Mouse (Mus musculus) CH12.LX (cell line): ENCODE measurements around the gene Sfxn5. TPM values are rescaled to one million over a fixed set of nuclear protein-coding genes. Genes with fewer than 3 reads are reported as not detected.

Experiments used
- DNase-seq: peaks from one replicate; pipeline ENCODE4 v3.0.0-alpha.2; 2013; ENCODE audit errors: extremely low read depth
- H3K27ac ChIP-seq: 2 replicates; pipeline ENCODE4 v1.5.1; 2012; ENCODE audit warnings: low read depth, mild to moderate bottlenecking, control low read depth, moderate library complexity; ENCODE audit not compliant: insufficient read depth
- H3K27me3 ChIP-seq: replicated peaks from 2 replicates; pipeline ENCODE3; 2012; ENCODE audit warnings: inconsistent platforms
- H3K36me3 ChIP-seq, 2 experiments: replicated peaks in 1 of 2; 2 replicates each; pipeline versions ENCODE3 to v1.6.1; 2012; ENCODE audit warnings: inconsistent platforms in 1 of 2, low read length in 1 of 2, mild to moderate bottlenecking in 1 of 2, mixed read lengths in 1 of 2, moderate library complexity in 1 of 2; ENCODE audit not compliant: control insufficient read depth in 1 of 2, insufficient read depth in 1 of 2
- H3K4me1 ChIP-seq, 2 experiments: 2 replicates each; pipeline ENCODE4 v1.6.1; 2012; ENCODE audit warnings: inconsistent platforms in 1 of 2, moderate library complexity in 1 of 2; ENCODE audit not compliant: insufficient read depth in 2 of 2, control insufficient read depth in 1 of 2
- H3K4me2 ChIP-seq: 2 replicates; pipeline ENCODE4 v1.6.1; 2012; ENCODE audit warnings: low read depth, mild to moderate bottlenecking, control low read depth; ENCODE audit not compliant: poor library complexity, insufficient read depth, severe bottlenecking
- H3K4me3 ChIP-seq, 3 experiments: fragments of 150-350 bp in 1 of 3; sonication (generic) in 1 of 3; replicated peaks in 1 of 3; 2 replicates each; pipeline versions ENCODE3 to v1.5.1; 2011 to 2012; ENCODE audit warnings: low read depth in 2 of 3, low read length in 2 of 3, mild to moderate bottlenecking in 2 of 3, moderate library complexity in 2 of 3, control low read depth in 1 of 3, improper control_type of control experiment in 1 of 3, inconsistent platforms in 1 of 3, mixed read lengths in 1 of 3; ENCODE audit not compliant: poor library complexity in 1 of 3
- H3K79me2 ChIP-seq: replicated peaks from 2 replicates; pipeline ENCODE4 v1.6.1; 2012; ENCODE audit warnings: mild to moderate bottlenecking, moderate library complexity; ENCODE audit not compliant: control insufficient read depth, poor library complexity, insufficient read depth, severe bottlenecking; ENCODE audit errors: extremely low read depth
- H3K9ac ChIP-seq: 2 replicates; pipeline ENCODE4 v1.6.1; 2012; ENCODE audit warnings: low read depth, mild to moderate bottlenecking, control low read depth, moderate library complexity; ENCODE audit not compliant: insufficient read depth
- H3K9me3 ChIP-seq: replicated peaks from 2 replicates; pipeline ENCODE3; 2012; ENCODE audit warnings: low read length, inconsistent platforms, mixed read lengths
- BHLHE40 ChIP-seq: IDR thresholded peaks from 2 replicates; pipeline ENCODE4 v1.6.1; 2011; ENCODE audit warnings: mild to moderate bottlenecking, low read depth, low read length, improper control_type of control experiment
- CHD1 ChIP-seq: IDR thresholded peaks from 2 replicates; pipeline ENCODE4 v1.6.1; 2012; ENCODE audit warnings: low read depth, low read length, improper control_type of control experiment, inconsistent platforms
- ETS1 ChIP-seq: conservative IDR thresholded peaks from 2 replicates; pipeline ENCODE4 v1.6.1; 2012; ENCODE audit warnings: low read depth, mild to moderate bottlenecking, inconsistent platforms, low read length, improper control_type of control experiment, moderate library complexity
- JUND ChIP-seq: conservative IDR thresholded peaks from 2 replicates; pipeline ENCODE4 v1.6.1; 2011; ENCODE audit warnings: low read depth, low read length, improper control_type of control experiment
- KAT2A ChIP-seq: IDR thresholded peaks from 2 replicates; pipeline ENCODE4 v1.6.1; 2012; ENCODE audit warnings: low read length, improper control_type of control experiment, inconsistent platforms; ENCODE audit not compliant: insufficient replicate concordance
- MEF2A ChIP-seq: IDR thresholded peaks from 2 replicates; pipeline ENCODE4 v1.6.1; 2014; ENCODE audit warnings: low read depth, mild to moderate bottlenecking, inconsistent platforms, low read length, improper control_type of control experiment, borderline replicate concordance
- MXI1 ChIP-seq: IDR thresholded peaks from 2 replicates; pipeline ENCODE4 v1.6.1; 2011; ENCODE audit warnings: mild to moderate bottlenecking, low read depth, low read length, improper control_type of control experiment
- MYC ChIP-seq: IDR thresholded peaks from 2 replicates; pipeline ENCODE4 v1.6.1; 2011; ENCODE audit warnings: low read depth, mild to moderate bottlenecking, improper control_type of control experiment, low read length
- NRF1 ChIP-seq: IDR thresholded peaks from 2 replicates; pipeline ENCODE4 v1.6.1; 2014; ENCODE audit warnings: low read depth, mild to moderate bottlenecking, inconsistent platforms, low read length, improper control_type of control experiment, moderate library complexity
- POLR2AphosphoS2 ChIP-seq: IDR thresholded peaks from 2 replicates; pipeline ENCODE4 v1.6.1; 2011; ENCODE audit warnings: low read depth, low read length, improper control_type of control experiment
- RAD21 ChIP-seq: IDR thresholded peaks from 2 replicates; pipeline ENCODE4 v1.6.1; 2011; ENCODE audit warnings: low read depth, mild to moderate bottlenecking, low read length, improper control_type of control experiment, moderate library complexity
- RCOR1 ChIP-seq: conservative IDR thresholded peaks from 2 replicates; pipeline ENCODE4 v1.6.1; 2012; ENCODE audit warnings: low read depth, mild to moderate bottlenecking, inconsistent platforms, low read length, improper control_type of control experiment
- TBP ChIP-seq: conservative IDR thresholded peaks from 2 replicates; pipeline ENCODE4 v1.6.1; 2011; ENCODE audit warnings: low read depth, low read length, improper control_type of control experiment
- TCF12 ChIP-seq: IDR thresholded peaks from 2 replicates; pipeline ENCODE4 v1.6.1; 2014; ENCODE audit warnings: low read depth, mild to moderate bottlenecking, inconsistent platforms, low read length, improper control_type of control experiment
- USF2 ChIP-seq: conservative IDR thresholded peaks from 2 replicates; pipeline ENCODE4 v1.6.1; 2011; ENCODE audit warnings: low read depth, low read length, improper control_type of control experiment
- ZKSCAN1 ChIP-seq: IDR thresholded peaks from 2 replicates; pipeline ENCODE4 v1.6.1; 2012; ENCODE audit warnings: low read depth, inconsistent platforms, low read length, improper control_type of control experiment, borderline replicate concordance
- ZMIZ1 ChIP-seq: IDR thresholded peaks from 2 replicates; pipeline ENCODE4 v1.6.1; 2012; ENCODE audit warnings: low read depth, mild to moderate bottlenecking, inconsistent platforms, low read length, improper control_type of control experiment
- dilution Hi-C: fragments of 300-500 bp; cut with MboI; formaldehyde crosslinking; loops from 2 replicates; pipeline ENCODE4 v1.14.3; 2020; ENCODE audit warnings: low sequenced_read_pairs; ENCODE audit not compliant: extremely low pct_unique_long_range_greater_than_20kb, extremely low pct_ligation_motif_present
- in situ Hi-C: fragments of 300-500 bp; cut with MboI; formaldehyde crosslinking; loops from 3 replicates; pipeline ENCODE4 v1.14.3; 2019; ENCODE audit warnings: low sequenced_read_pairs, low pct_ligation_motif_present, low pct_unique_long_range_greater_than_20kb, mixed read lengths
- polyA plus RNA-seq: library from polyadenylated mRNA; unstranded; fragments of >175 nt; gene quantifications from 2 replicates; pipeline ENCODE4 v1.2.1, GENCODE M21; 2012; ENCODE audit warnings: low read depth; ENCODE audit not compliant: insufficient read length
- total RNA-seq, 2 experiments: library from RNA; depleted of rRNA; stranded (reverse); fragments of 300-350 nt in 1 of 2; fragments of >200 nt in 1 of 2; gene quantifications; 2 replicates each; pipeline ENCODE4 v1.2.3; 2012 to 2014

Gene Sfxn5
- total and polyA plus RNA-seq, 3 experiments = 0.55 to 0.93 (median 0.66) TPM

DNA sequence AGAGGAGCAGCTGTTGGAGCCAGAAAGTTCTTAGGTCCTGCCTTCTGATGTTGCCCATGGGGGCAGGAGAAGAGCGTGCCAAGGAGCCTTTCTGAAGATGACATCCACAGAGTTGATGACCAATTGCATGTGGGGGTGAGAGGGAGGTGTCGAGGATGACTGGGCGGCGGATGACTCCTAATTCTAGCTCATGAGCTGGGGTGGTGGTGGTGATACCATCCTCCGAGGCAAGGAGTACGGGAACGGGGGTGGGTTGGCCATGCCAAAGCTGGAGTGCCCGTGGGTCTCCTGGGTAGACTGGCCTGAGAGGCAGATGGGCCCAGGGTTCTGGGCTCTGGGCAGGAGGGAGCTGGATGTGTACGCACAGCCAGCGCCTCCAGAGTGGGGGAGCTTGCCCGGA is 113.5 kb downstream of the Sfxn5 start:
- Histone ChIP-seq H3K79me2 (no peaks in the 10 kb centered on the region), H3K4me1 (peaks cover 0 to 10% of the 10 kb centered on the region in 2 experiments; a peak in 2 of 4 replicates), H3K36me3 (no peaks in the 10 kb centered on the region), H3K27ac (no peak overlapping the region), H3K9ac (no peak overlapping the region), H3K9me3 (no peaks in the 10 kb centered on the region), H3K4me3 (no peak overlapping the region), H3K4me2 (no peak overlapping the region), H3K27me3 (peaks cover 3% of the 10 kb centered on the region)
- dilution Hi-C loops = no loop called here
- no peak for TF ChIP-seq ZKSCAN1
- no peak for TF ChIP-seq ZMIZ1
- no peak for TF ChIP-seq MYC
- no peak for TF ChIP-seq CHD1
- TF ChIP-seq JUND = no peak
- TF ChIP-seq USF2 = no peak
- no peak for TF ChIP-seq TBP
- TF ChIP-seq ETS1 = no peak
- DNase-seq = no peak
- in situ Hi-C loops = no loop called here

- Histone ChIP-seq H3K4me2 (no peak overlapping the region), H3K9me3 (no peaks in the 10 kb centered on the region), H3K27ac (no peak overlapping the region), H3K9ac (no peak overlapping the region), H3K4me3 (no peak overlapping the region), H3K79me2 (no peaks in the 10 kb centered on the region), H3K27me3 (peaks cover 5% of the 10 kb centered on the region), H3K4me1 (peaks cover 0 to 4% of the 10 kb centered on the region in 2 experiments; a peak in 2 of 4 replicates), H3K36me3 (no peaks in the 10 kb centered on the region)
- no peak for TF ChIP-seq NRF1
- TF ChIP-seq RCOR1 = no peak
- no peak for TF ChIP-seq MXI1
- no peak for TF ChIP-seq ZMIZ1
- dilution Hi-C loops (no loop called here), in situ Hi-C loops (no loop called here)
- DNase-seq = no peak
These were observed 114.4 kb downstream of the Sfxn5 start for GRCm38 (mm10) chr6:85218684-85219445.

GRCm38 (mm10) chr6:85218251-85218650 is 115.0 kb downstream of the Sfxn5 start:
- peaks cover 8% of the 10 kb centered on the region for H3K27me3 ChIP-seq
- no peaks in the 10 kb centered on the region for H3K79me2 ChIP-seq
- no peaks in the 10 kb centered on the region for H3K4me1 ChIP-seq
- dilution Hi-C loops (no loop called here), in situ Hi-C loops (no loop called here)
- H3K9me3 ChIP-seq = no peaks in the 10 kb centered on the region
- DNase-seq = no peak
- H3K36me3 ChIP-seq = no peaks in the 10 kb centered on the region
- TF ChIP-seq RAD21 = no peak
- TF ChIP-seq CHD1 = no peak
- TF ChIP-seq POLR2AphosphoS2 = no peak
- TF ChIP-seq MEF2A = no peak
- no peak for TF ChIP-seq KAT2A
- no peak for TF ChIP-seq BHLHE40
- TF ChIP-seq TCF12 = no peak
- H3K27ac ChIP-seq = no peak overlapping the region
- no peak overlapping the region for H3K9ac ChIP-seq
- no peak overlapping the region for H3K4me3 ChIP-seq
- no peak overlapping the region for H3K4me2 ChIP-seq
